Comparison of ENCODE assay signal across 8 mouse cellular contexts in the genomic region with DNA sequence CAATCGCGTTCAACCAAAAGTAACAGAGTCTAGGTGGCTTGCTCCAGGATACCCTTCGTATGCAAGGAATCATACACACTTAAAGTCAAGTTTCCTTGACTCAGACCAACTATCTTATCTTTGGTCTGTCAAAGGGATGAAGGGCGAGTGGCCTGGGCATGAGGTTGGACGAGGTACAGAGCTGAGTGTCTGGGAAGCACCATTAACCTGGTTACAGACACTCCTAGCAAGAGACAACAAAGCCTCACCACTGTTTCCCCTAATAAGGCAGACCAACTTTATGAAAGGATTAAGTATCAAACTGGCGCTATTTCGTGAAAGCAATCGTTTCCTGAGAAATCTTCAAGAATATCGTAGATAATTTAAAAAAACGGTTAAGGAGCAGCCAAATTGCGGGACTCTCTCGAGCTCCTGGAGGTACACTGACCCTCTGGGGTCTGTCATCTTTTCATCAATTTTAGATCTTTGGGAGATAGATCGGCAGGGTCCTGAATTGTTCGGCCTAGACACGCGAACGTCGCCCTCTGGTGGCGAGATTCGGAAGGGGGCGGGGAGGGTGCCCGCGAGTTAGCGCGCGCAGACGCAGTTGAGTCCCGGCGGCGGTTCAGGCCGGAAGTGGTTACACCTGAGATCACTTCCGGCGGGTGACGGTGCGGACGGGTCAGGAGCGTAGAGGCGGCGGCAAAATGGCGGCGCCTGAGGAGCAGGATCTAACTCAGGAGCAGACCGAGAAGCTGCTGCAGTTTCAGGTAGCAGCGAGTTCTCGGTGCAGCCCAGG. TPM values are rescaled to one million over a fixed set of nuclear protein-coding genes. Genes with fewer than 3 reads are reported as not detected.
A peak's percentile ranks its signal among the peaks of the same experiment; 100 is the strongest.
DNase-seq lines count a peak whose midpoint lies in the region; ATAC-seq and TF ChIP-seq lines count a peak whose summit lies in the region.

Gene Faf2 (plus strand): TSS at position 630 of the 778 bp plus-strand sequence.

- H3K36me3 ChIP-seq in forebrain, embryonic 10.5 days (replicated peaks): peaks cover 20% of the 10 kb centered on the region
- H3K36me3 ChIP-seq in heart, embryonic 15.5 days: no peaks in the 10 kb centered on the region
- no peaks in the 10 kb centered on the region for H3K36me3 ChIP-seq in liver, embryonic 14.5 days (replicated peaks; ENCODE audit: control insufficient read depth, insufficient read depth, low read depth)
- no peaks in the 10 kb centered on the region for H3K36me3 ChIP-seq in neural tube, embryonic 11.5 days (ENCODE audit: control insufficient read depth, insufficient read depth, low read length)
- H3K36me3 ChIP-seq in stomach, postnatal 0 days (ENCODE audit: control insufficient read depth, insufficient read depth, low read length): no peaks in the 10 kb centered on the region

- no peak for TF ChIP-seq EP300 in liver, embryonic 14.5 days (IDR thresholded peaks at IDR 0.05; ENCODE audit: low read depth)
- peak; percentile 41 for TF ChIP-seq EP300 in stomach, postnatal 0 days (optimal IDR thresholded peaks at IDR 0.05)

- H3K9ac ChIP-seq in heart, embryonic 15.5 days: peak within 1 kb of the TSS; percentile 94
- H3K9ac ChIP-seq in liver, embryonic 14.5 days (replicated peaks): peak within 1 kb of the TSS; percentile 95
- H3K9ac ChIP-seq in neural tube, embryonic 11.5 days (ENCODE audit: low read length): peak within 1 kb of the TSS; percentile 95
- peak within 1 kb of the TSS; percentile 97 for H3K9ac ChIP-seq in stomach, postnatal 0 days (ENCODE audit: low read length)

- H3K4me2 ChIP-seq in heart, embryonic 15.5 days: peak within 1 kb of the TSS; percentile 85
- peak within 1 kb of the TSS; percentile 81 for H3K4me2 ChIP-seq in liver, embryonic 14.5 days (ENCODE audit: low read depth)
- peak within 1 kb of the TSS; percentile 76 for H3K4me2 ChIP-seq in neural tube, embryonic 11.5 days (ENCODE audit: low read depth)
- H3K4me2 ChIP-seq in stomach, postnatal 0 days (replicated peaks; ENCODE audit: low read depth): peak within 1 kb of the TSS; percentile 52

- H3K27me3 ChIP-seq in forebrain, embryonic 10.5 days (ENCODE audit: poor library complexity, severe bottlenecking): no peaks in the 10 kb centered on the region
- H3K27me3 ChIP-seq in heart, embryonic 15.5 days: no peaks in the 10 kb centered on the region
- no peaks in the 10 kb centered on the region for H3K27me3 ChIP-seq in liver, embryonic 14.5 days (ENCODE audit: control insufficient read depth, insufficient read depth, low read length)
- no peaks in the 10 kb centered on the region for H3K27me3 ChIP-seq in neural tube, embryonic 11.5 days (ENCODE audit: control insufficient read depth, insufficient read depth, low read length)
- H3K27me3 ChIP-seq in stomach, postnatal 0 days (ENCODE audit: control insufficient read depth, insufficient read depth, low read length): no peaks in the 10 kb centered on the region

- peak within 1 kb of the TSS; percentile 97 for H3K4me3 ChIP-seq in forebrain, embryonic 10.5 days
- peak within 1 kb of the TSS; percentile 98 for H3K4me3 ChIP-seq in heart, embryonic 15.5 days
- peak within 1 kb of the TSS; percentile 87 to 88 for H3K4me3 ChIP-seq in liver, embryonic 14.5 days (ENCODE audit: insufficient read depth in 1 of 2, low read depth in 2 of 2, low read length in 2 of 2)
- peak within 1 kb of the TSS; percentile 98 for H3K4me3 ChIP-seq in neural tube, embryonic 11.5 days (ENCODE audit: low read depth, low read length)
- peak within 1 kb of the TSS; percentile 96 for H3K4me3 ChIP-seq in stomach, postnatal 0 days (ENCODE audit: low read depth, low read length)

- DNase-seq in c-Kit-negative CD71-positive TER-119-positive erythroid progenitor cells, embryonic 14.5 days (ENCODE audit: low read depth, low spot score): peak; percentile 91
- peak; percentile 98 for DNase-seq in forebrain, embryonic 10.5 days (ENCODE audit: extremely low spot score, low spot score)
- DNase-seq in kidney, postnatal 25 days: peak; percentile 98 to 99
- DNase-seq in liver, embryonic 14.5 days (ENCODE audit: low read depth in 3 of 3, low spot score in 3 of 3): peak; percentile 90 to 92 (median 91)
- DNase-seq in neural tube, embryonic 11.5 days (ENCODE audit: low spot score): peak; percentile 99
- DNase-seq in stomach, postnatal 0 days (ENCODE audit: low spot score): peak; percentile 97

- peak; percentile 99 for TF ChIP-seq CTCF in liver, embryonic 14.5 days (IDR thresholded peaks at IDR 0.05; ENCODE audit: low read depth)
- peak; percentile 99 for TF ChIP-seq CTCF in stomach, postnatal 0 days (IDR thresholded peaks at IDR 0.05; ENCODE audit: low read depth)

- peaks cover 27% of the 10 kb centered on the region for H3K4me1 ChIP-seq in forebrain, embryonic 10.5 days
- H3K4me1 ChIP-seq in heart, embryonic 15.5 days (replicated peaks): peaks cover 11% of the 10 kb centered on the region
- peaks cover 9 to 12% of the 10 kb centered on the region in 2 experiments for H3K4me1 ChIP-seq in liver, embryonic 14.5 days (replicated peaks; ENCODE audit: control insufficient read depth in 2 of 2, insufficient read depth in 2 of 2, low read length in 1 of 2)
- no peaks in the 10 kb centered on the region; the same call in 1 of the 2 replicates for H3K4me1 ChIP-seq in neural tube, embryonic 11.5 days (ENCODE audit: control insufficient read depth, insufficient read depth, low read length)
- H3K4me1 ChIP-seq in stomach, postnatal 0 days (replicated peaks; ENCODE audit: control insufficient read depth, insufficient read depth): 0 out of 2 replicates have a peak, but pooled peaks cover 4% of the 10 kb centered on the region

- H3K9me3 ChIP-seq in forebrain, embryonic 10.5 days: no peaks in the 10 kb centered on the region
- no peaks in the 10 kb centered on the region for H3K9me3 ChIP-seq in heart, embryonic 15.5 days (replicated peaks)
- no peaks in the 10 kb centered on the region for H3K9me3 ChIP-seq in liver, embryonic 14.5 days (ENCODE audit: control insufficient read depth, low read length)
- no peaks in the 10 kb centered on the region for H3K9me3 ChIP-seq in neural tube, embryonic 11.5 days (ENCODE audit: control insufficient read depth, low read length)
- no peaks in the 10 kb centered on the region for H3K9me3 ChIP-seq in stomach, postnatal 0 days (ENCODE audit: control insufficient read depth, low read length)

- WGBS in forebrain, embryonic 10.5 days: 11% methylated on average over 44 of the region's 44 CpGs
- 8% methylated on average over 44 of the region's 44 CpGs for WGBS in heart, embryonic 15.5 days
- 9% methylated on average over 44 of the region's 44 CpGs for WGBS in liver, embryonic 14.5 days (ENCODE audit: insufficient replicate concordance)
- 12% methylated on average over 44 of the region's 44 CpGs for whole genome bisulfite sequencing in neural tube, embryonic 11.5 days
- 11% methylated on average over 44 of the region's 44 CpGs for WGBS in stomach, postnatal 0 days

- ATAC-seq in CD4-positive, CD25-positive, alpha-beta regulatory T cell, adult 4 months: peak; percentile 97
- peak; percentile 98 for ATAC-seq in heart, embryonic 15.5 days (replicated peaks; ENCODE audit: insufficient number of reproducible peaks, insufficient read depth, low FRiP score, low read depth)
- peak; percentile 99 for ATAC-seq in liver, embryonic 14.5 days (ENCODE audit: insufficient read depth)
- peak; percentile 97 for ATAC-seq in neural tube, embryonic 11.5 days (ENCODE audit: insufficient read depth, low FRiP score, low TSS enrichment)
- peak; percentile 98 for ATAC-seq in stomach, postnatal 0 days (ENCODE audit: low FRiP score, low TSS enrichment)

- H3K27ac ChIP-seq in forebrain, embryonic 10.5 days: peak within 1 kb of the TSS; percentile 98
- peak within 1 kb of the TSS; percentile 84 for H3K27ac ChIP-seq in heart, embryonic 15.5 days
- peak within 1 kb of the TSS; percentile 59 for H3K27ac ChIP-seq in liver, embryonic 14.5 days
- peak within 1 kb of the TSS; percentile 78 for H3K27ac ChIP-seq in neural tube, embryonic 11.5 days (ENCODE audit: low read depth, low read length)
- H3K27ac ChIP-seq in stomach, postnatal 0 days (replicated peaks): peak within 1 kb of the TSS; percentile 91

RNA-seq across cellular contexts. Expression of gene Faf2, which starts in this region (rescaled TPM):
- 100 to 1,000 TPM in 1 of 2 experiments, 10 to 100 TPM in 1; 86.1 to 109 TPM for polyA plus RNA-seq in CD4-positive, CD25-positive, alpha-beta regulatory T cell, adult 4 months (2017; shearing (Covaris generic))
- polyA plus RNA-seq in forebrain, embryonic 10.5 days (2016; fragmentation: Nextera tagmentation; extraction: Ambion mirVana): 80.1 and 83.8 TPM in 2 replicates
- 38.3 and 48.9 TPM in 2 replicates for polyA plus RNA-seq in heart, embryonic 15.5 days (2015; fragmentation: Nextera tagmentation; extraction: Ambion mirVana)
- 9.5 and 11.0 TPM in 2 replicates for polyA plus RNA-seq in liver, embryonic 14.5 days (2012; rRNA removed)
- polyA plus RNA-seq in liver, embryonic 14.5 days (2014; fragmentation: Nextera tagmentation; extraction: Ambion mirVana): 31.2 and 36.9 TPM in 2 replicates
- polyA plus RNA-seq in neural tube, embryonic 11.5 days (2014; fragmentation: Nextera tagmentation; extraction: Ambion mirVana): 99.0 and 102 TPM in 2 replicates
- 46.4 and 50.6 TPM in 2 replicates for polyA plus RNA-seq in stomach, postnatal 0 days (2015; fragmentation: Nextera tagmentation; extraction: Ambion mirVana)

Comparison
In these comparisons a context has a peak if more than half of its experiments do, and no peak if none do; other contexts are left out.
1. Peak in every context shown above with its lines: DNase-seq, ATAC-seq, H3K4me3 ChIP-seq and H3K27ac ChIP-seq.